Mouse (Mus musculus): ENCODE results near the gene Sh3bp1. TPM values are rescaled to one million over a fixed set of nuclear protein-coding genes. Genes with fewer than 3 reads are reported as not detected.

Sh3bp1 gene
- polyA plus RNA-seq, 1 experiment, result 39.5 TPM

DNA sequence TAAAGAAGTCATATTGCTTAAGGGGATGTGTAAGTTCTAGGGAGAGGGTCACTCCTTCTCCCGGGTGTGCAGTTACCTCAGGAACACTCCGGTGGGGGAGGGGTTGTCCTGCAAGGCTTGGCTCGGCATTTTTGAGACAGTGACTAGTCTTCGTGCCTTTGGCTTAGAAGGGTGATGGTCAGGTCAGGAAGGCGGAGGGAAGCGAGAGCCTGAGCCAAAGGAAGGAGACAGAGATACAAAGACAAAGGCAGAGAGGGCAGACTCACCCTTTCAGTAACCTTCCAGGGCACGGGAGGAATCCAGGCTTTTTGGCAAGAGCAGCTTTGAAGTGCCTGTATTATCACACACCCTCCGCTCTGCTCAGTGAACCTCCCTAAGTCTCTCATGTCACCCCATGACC, 25.6 kb downstream of the Sh3bp1 start:
- peaks cover 4% of the 10 kb centered on the region for H3K4me1 ChIP-seq (ENCODE audit: control insufficient read depth, insufficient read depth, low read length)
- H3K4me3 ChIP-seq (ENCODE audit: insufficient read depth, low read length), result no peak overlapping the region
- TF ChIP-seq CTCF (IDR thresholded peaks at IDR 0.05; ENCODE audit: extremely low read depth, insufficient read depth, low read length) (no peak), POLR2A (IDR thresholded peaks at IDR 0.05; ENCODE audit: extremely low read depth, insufficient read depth, low read length) (no peak)
- no peak overlapping the region for H3K27ac ChIP-seq (ENCODE audit: insufficient read depth, low read length)

GRCm38 (mm10) chr15:78926021-78926919, 26.7 kb downstream of the Sh3bp1 start, which contains the start of gene Lgals1:
Gene Lgals1 (plus strand): TSS chr15:78926725.
- peak within 1 kb of the TSS; percentile 21; the same call in 1 of the 2 replicates for H3K4me3 ChIP-seq (ENCODE audit: insufficient read depth, low read length)
- H3K4me1 ChIP-seq (ENCODE audit: control insufficient read depth, insufficient read depth, low read length), result peaks cover 4% of the 10 kb centered on the region
- H3K27ac ChIP-seq (ENCODE audit: insufficient read depth, low read length), result 0 out of 2 replicates have a peak within 1 kb of the TSS, but pooled peaks have one; percentile 50
- TF ChIP-seq CTCF (IDR thresholded peaks at IDR 0.05; ENCODE audit: extremely low read depth, insufficient read depth, low read length), result no peak
- TF ChIP-seq POLR2A (IDR thresholded peaks at IDR 0.05; ENCODE audit: extremely low read depth, insufficient read depth, low read length), result no peak

DNA sequence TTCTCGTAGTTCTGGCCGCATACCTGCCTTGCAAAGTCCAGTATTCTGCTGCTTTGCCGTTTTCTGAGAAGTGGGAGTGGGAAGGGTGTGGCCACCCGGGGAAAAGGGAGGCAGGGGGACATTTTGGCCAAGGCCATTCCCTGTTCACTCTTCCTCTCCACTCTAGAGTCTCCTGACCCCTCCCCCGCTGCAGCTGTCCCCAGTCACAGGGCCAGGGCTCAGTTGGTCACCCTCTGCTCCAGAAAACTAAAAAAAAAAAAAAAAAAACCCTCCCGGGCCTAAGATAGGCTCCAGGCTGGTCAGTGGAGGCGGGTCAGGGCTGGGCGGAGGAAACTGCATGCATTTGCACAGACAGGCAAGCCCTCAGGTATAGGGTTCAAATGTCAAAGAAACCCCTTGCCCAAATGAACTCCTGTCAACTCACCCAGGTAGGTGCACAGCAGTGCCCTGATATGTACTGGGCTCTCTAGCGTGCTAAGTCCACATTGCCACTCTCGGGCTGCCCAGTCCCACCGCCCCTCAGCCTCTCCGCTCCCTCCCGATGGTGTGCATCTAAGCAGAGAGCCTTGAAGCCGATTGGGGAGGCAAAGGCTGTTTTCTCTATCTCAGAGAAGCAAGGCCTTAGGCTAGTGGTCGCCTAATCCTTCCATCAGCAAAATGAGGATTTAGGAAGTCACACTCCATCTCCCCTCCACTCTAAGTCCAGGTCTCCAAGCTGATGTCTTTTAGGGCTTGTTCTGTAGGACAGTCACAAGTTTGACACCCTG, 27.6 kb downstream of the Sh3bp1 start:
- peak overlapping the region; percentile 21; the same call in 1 of the 2 replicates for H3K4me3 ChIP-seq (ENCODE audit: insufficient read depth, low read length)
- H3K27ac ChIP-seq (ENCODE audit: insufficient read depth, low read length), result no peak overlapping the region
- peaks cover 4% of the 10 kb centered on the region for H3K4me1 ChIP-seq (ENCODE audit: control insufficient read depth, insufficient read depth, low read length)
- no peak for TF ChIP-seq POLR2A (IDR thresholded peaks at IDR 0.05; ENCODE audit: extremely low read depth, insufficient read depth, low read length)
- no peak for TF ChIP-seq CTCF (IDR thresholded peaks at IDR 0.05; ENCODE audit: extremely low read depth, insufficient read depth, low read length)

- TF ChIP-seq POLR2A (IDR thresholded peaks at IDR 0.05; ENCODE audit: extremely low read depth, insufficient read depth, low read length), result no peak
- TF ChIP-seq CTCF (IDR thresholded peaks at IDR 0.05; ENCODE audit: extremely low read depth, insufficient read depth, low read length), result no peak
- Histone ChIP-seq H3K4me3 (ENCODE audit: insufficient read depth, low read length) (peak overlapping the region; percentile 21), H3K4me1 (ENCODE audit: control insufficient read depth, insufficient read depth, low read length) (peaks cover 4% of the 10 kb centered on the region), H3K27ac (ENCODE audit: insufficient read depth, low read length) (no peak overlapping the region)
Observed at GRCm38 (mm10) chr15:78927788-78928457, 28.4 kb downstream of the Sh3bp1 start.

DNA sequence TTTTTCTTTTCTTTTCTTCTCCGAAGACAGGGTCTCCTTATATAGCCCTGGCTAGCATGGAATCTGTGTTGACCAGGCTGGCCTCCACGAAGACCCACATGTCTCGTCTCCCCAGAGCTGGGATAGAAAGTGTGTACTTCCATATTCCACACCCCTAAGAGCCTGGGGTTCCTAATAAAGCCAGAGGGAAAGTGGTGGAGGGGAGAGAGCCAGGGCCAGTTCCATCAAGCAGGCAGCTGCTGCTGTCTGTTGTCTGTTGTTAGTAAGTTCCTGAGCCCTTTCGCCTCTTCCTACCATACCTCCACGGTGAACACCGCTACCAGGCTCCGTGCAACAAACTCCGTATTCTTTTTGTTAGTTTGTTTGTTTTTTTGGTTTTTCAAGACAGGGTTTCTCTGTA, 29.0 kb downstream of the Sh3bp1 start:
- H3K4me3 ChIP-seq (ENCODE audit: insufficient read depth, low read length), result no peak overlapping the region; the same call in 1 of the 2 replicates
- H3K27ac ChIP-seq (ENCODE audit: insufficient read depth, low read length), result no peak overlapping the region
- H3K4me1 ChIP-seq (ENCODE audit: control insufficient read depth, insufficient read depth, low read length), result peaks cover 4% of the 10 kb centered on the region
- no peak for TF ChIP-seq CTCF (IDR thresholded peaks at IDR 0.05; ENCODE audit: extremely low read depth, insufficient read depth, low read length)

DNA sequence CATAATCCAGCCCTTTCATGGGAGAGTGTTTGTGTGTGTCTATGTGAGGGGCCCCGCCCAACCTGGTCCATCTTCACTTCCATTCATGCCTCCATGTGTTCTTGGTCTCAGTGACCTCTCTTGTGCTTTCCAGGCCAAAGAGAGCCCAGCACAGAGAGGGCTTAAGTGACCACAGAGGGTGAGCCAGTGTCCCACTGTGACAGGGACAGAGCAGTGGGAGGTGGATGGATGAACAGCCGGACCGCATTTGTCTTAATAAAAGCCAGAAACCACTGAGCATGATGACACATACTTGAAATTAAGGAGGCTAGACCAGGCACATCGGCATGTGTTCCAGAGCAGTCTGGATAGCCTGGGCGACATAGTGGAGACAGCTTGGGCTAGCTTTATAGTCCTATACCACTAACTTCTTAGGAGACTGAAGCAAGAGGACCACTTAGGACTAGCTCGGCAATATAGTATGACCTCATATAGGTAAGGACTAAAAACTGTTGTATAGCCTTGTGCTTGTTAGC, 30.7 kb downstream of the Sh3bp1 start:
- no peak overlapping the region for H3K27ac ChIP-seq (ENCODE audit: insufficient read depth, low read length)
- no peak overlapping the region for H3K4me3 ChIP-seq (ENCODE audit: insufficient read depth, low read length)
- H3K4me1 ChIP-seq (ENCODE audit: control insufficient read depth, insufficient read depth, low read length), result peaks cover 4% of the 10 kb centered on the region
- no peak for TF ChIP-seq CTCF (IDR thresholded peaks at IDR 0.05; ENCODE audit: extremely low read depth, insufficient read depth, low read length)

GRCm38 (mm10) chr15:78930801-78931426, 31.3 kb downstream of the Sh3bp1 start:
- Histone ChIP-seq H3K4me1 (ENCODE audit: control insufficient read depth, insufficient read depth, low read length) (peaks cover 5% of the 10 kb centered on the region), H3K4me3 (ENCODE audit: insufficient read depth, low read length) (no peak overlapping the region), H3K27ac (ENCODE audit: insufficient read depth, low read length) (no peak overlapping the region)
- TF ChIP-seq CTCF (IDR thresholded peaks at IDR 0.05; ENCODE audit: extremely low read depth, insufficient read depth, low read length) (no peak), POLR2A (IDR thresholded peaks at IDR 0.05; ENCODE audit: extremely low read depth, insufficient read depth, low read length) (no peak)

GRCm38 (mm10) chr15:78931577-78931976, 32.0 kb downstream of the Sh3bp1 start:
- TF ChIP-seq POLR2A (IDR thresholded peaks at IDR 0.05; ENCODE audit: extremely low read depth, insufficient read depth, low read length), result no peak
- peak; percentile 58 for TF ChIP-seq CTCF (IDR thresholded peaks at IDR 0.05; ENCODE audit: extremely low read depth, insufficient read depth, low read length)
- Histone ChIP-seq H3K27ac (ENCODE audit: insufficient read depth, low read length) (no peak overlapping the region), H3K4me1 (ENCODE audit: control insufficient read depth, insufficient read depth, low read length) (peaks cover 6% of the 10 kb centered on the region), H3K4me3 (ENCODE audit: insufficient read depth, low read length) (no peak overlapping the region)
